Mouse (Mus musculus) natural killer cell, adult 2 months (primary cell): ENCODE results near the gene Gm13102.
"Not testable (repeated sequence)": the region's sequence is repeated elsewhere in the genome, so short reads cannot be mapped to it uniquely, and the experiment has no call there.

Source experiments
- DNase-seq, 2 experiments: peaks; one replicate each; pipeline ENCODE4 v3.0.0; 2022; ENCODE audit warnings: low spot score in 2 of 2

Gene Gm13102

GRCm38 (mm10) chr4:144106174-144106573 lies at the start of gene Gm13102:
Gene Gm13102 (plus strand): TSS chr4:144106474.
- not testable (repeated sequence) for DNase-seq

GRCm38 (mm10) chr4:144058826-144059225 lies 47.4 kb upstream of the Gm13102 start, which contains the start of gene Pramel4:
Gene Pramel4 (plus strand): TSS chr4:144059126.
- not testable (repeated sequence) for DNase-seq
